Mouse (Mus musculus) left cerebral cortex, postnatal 36 days (tissue): ENCODE results near the gene Slc9a3r1. TPM values are rescaled to one million over a fixed set of nuclear protein-coding genes. Genes with fewer than 3 reads are reported as not detected.

ENCODE experiments used
- DNase-seq, 2 experiments: peaks; one replicate each; pipeline ENCODE4 v3.0.0; 2021 to 2022; ENCODE audit warnings: low spot score in 2 of 2, mixed read lengths in 1 of 2
- intact Hi-C: fragments of 180-260 bp; cut with DNase I; formaldehyde crosslinking; loops from one replicate; pipeline ENCODE4 v1.15.1; 2025
- total RNA-seq, 2 experiments: library from RNA; stranded (reverse); gene quantifications; 2 replicates each; pipeline ENCODE4 v1.2.3; 2021

Slc9a3r1 gene
- total RNA-seq, 2 experiments from 2014 or later: 76.4 to 82.8 TPM

- peak; percentile 55 to 66 for DNase-seq
- intact Hi-C loops: loop anchor here (1.0 kb wide), 1 partner anchor 21 kb away; no protein-coding TSS in a partner anchor
Observed at GRCm38 (mm10) chr11:115181913-115182638, 18.9 kb downstream of the Slc9a3r1 start.

DNA sequence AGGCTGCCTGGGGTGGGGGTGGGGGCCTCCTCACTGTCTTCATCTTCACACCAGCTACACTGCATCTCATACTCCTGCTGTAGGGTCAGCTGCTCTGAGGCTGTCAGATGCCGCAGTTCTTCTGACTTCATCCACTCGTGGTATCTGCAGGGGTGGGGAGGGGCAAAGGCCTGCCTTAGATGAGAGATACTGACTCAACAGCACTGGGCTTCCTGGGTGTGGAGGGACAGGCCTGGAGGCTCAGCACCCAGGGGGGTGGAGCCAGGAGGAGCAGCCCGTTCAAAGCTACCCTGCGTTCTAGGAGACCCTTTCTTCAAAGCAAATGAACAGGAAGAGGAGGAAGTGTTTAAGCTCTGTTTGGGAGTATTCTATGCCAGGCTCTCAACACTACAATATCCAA, 21.8 kb downstream of the Slc9a3r1 start:
- DNase-seq: no peak

DNA sequence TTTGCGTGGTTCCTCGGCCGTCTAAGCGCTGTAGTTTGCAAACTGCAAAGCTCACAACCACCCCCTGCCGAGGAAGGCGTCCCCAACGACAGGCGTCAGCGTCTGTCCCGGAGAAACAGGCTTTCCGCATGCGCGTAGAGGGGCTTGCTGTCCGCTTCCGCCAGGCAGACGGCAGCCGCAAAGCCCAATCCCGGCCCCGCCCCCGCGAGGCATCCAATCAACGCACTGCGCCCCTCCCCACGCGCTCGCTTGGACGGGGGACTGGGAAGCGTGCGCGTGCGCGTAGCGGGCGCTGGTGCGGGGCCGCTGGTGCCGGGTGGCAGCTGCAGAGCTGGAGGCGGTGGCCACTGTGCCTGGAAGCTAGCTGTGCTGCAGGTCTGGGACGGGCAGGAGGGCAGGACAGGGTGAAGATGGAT, 24.1 kb downstream of the Slc9a3r1 start, which contains the start of gene Tmem104:
TSS of gene Tmem104 (plus strand) at position 264 of the 416 bp plus-strand sequence.
- intact Hi-C loops: no loop called here
- peak; percentile 99 to 100 for DNase-seq

More for the DNA sequence above, 21.8 kb downstream of the Slc9a3r1 start:
- intact Hi-C loops: no loop called here

- no peak for DNase-seq
- intact Hi-C loops: no loop called here
Observed at GRCm38 (mm10) chr11:115187693-115188092, 24.6 kb downstream of the Slc9a3r1 start, which contains the start of gene Nat9. Nat9 (minus strand) TSS chr11:115187859.

GRCm38 (mm10) chr11:115188539-115189231, 25.5 kb downstream of the Slc9a3r1 start:
- DNase-seq: no peak
- intact Hi-C loops: no loop called here

- no peak for DNase-seq
- intact Hi-C loops: no loop called here
Observed at GRCm38 (mm10) chr11:115189304-115189703, 26.2 kb downstream of the Slc9a3r1 start.

GRCm38 (mm10) chr11:115192180-115192579, 29.0 kb downstream of the Slc9a3r1 start:
- no peak for DNase-seq
- intact Hi-C loops: no loop called here

GRCm38 (mm10) chr11:115194693-115195092, 31.6 kb downstream of the Slc9a3r1 start:
- DNase-seq: no peak
- intact Hi-C loops: no loop called here

DNA sequence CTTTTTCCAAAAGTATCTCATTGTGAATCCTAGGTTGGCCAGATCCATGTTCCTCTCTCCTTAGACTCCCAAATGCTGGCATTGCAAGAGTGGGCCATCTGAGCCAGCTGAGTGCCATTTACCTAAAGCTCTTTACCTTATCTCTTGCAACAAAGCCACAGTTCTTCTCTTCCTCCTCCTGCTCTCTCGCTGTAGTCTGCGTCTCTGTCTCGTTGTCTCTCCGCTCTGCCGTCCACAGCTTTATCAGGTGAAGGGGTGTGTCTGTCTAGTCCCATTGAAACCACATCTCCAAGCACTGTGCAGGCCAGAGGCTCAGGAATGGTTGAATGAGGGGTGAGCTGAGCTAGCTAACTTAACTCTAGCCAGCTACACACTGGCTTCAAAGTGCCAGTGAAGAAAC, 32.8 kb downstream of the Slc9a3r1 start:
- intact Hi-C loops: no loop called here
- DNase-seq: no peak

DNA sequence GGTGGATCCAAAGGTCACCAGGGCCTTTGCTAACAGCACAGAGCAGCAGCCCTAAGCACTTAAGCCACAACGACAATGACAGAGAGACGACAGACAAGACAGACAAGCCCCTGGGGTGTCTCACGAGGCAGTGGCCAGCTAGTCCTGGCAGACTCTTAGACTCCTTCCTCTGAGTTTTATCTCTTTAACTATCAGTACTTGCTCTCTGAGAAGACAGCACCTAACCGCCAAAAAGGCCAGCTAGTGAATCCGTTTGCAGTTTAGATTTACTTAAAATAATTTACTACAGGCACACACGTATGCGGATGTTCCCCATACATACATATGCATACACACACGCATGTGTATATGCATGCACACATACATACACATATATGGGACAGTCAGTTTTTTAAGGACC, 34.4 kb downstream of the Slc9a3r1 start:
- no peak for DNase-seq
- intact Hi-C loops: no loop called here

- intact Hi-C loops: no loop called here
Observed at GRCm38 (mm10) chr11:115198932-115199384, 35.8 kb downstream of the Slc9a3r1 start.

GRCm38 (mm10) chr11:115200520-115200919, 37.4 kb downstream of the Slc9a3r1 start:
- no peak for DNase-seq
- intact Hi-C loops: no loop called here

More at GRCm38 (mm10) chr11:115198932-115199384, 35.8 kb downstream of the Slc9a3r1 start:
- no peak for DNase-seq

GRCm38 (mm10) chr11:115202316-115202715, 39.2 kb downstream of the Slc9a3r1 start:
- intact Hi-C loops: loop anchor here (1.0 kb wide), 1 partner anchor 68 kb away; no protein-coding TSS in a partner anchor
- DNase-seq: peak; percentile 72 to 81

GRCm38 (mm10) chr11:115202756-115203155, 39.6 kb downstream of the Slc9a3r1 start:
- no peak for DNase-seq
- intact Hi-C loops: loop anchor here (1.0 kb wide), 1 partner anchor 68 kb away; no protein-coding TSS in a partner anchor

- no peak for DNase-seq
- intact Hi-C loops: no loop called here
Observed at GRCm38 (mm10) chr11:115208126-115208525, 45.0 kb downstream of the Slc9a3r1 start.

DNA sequence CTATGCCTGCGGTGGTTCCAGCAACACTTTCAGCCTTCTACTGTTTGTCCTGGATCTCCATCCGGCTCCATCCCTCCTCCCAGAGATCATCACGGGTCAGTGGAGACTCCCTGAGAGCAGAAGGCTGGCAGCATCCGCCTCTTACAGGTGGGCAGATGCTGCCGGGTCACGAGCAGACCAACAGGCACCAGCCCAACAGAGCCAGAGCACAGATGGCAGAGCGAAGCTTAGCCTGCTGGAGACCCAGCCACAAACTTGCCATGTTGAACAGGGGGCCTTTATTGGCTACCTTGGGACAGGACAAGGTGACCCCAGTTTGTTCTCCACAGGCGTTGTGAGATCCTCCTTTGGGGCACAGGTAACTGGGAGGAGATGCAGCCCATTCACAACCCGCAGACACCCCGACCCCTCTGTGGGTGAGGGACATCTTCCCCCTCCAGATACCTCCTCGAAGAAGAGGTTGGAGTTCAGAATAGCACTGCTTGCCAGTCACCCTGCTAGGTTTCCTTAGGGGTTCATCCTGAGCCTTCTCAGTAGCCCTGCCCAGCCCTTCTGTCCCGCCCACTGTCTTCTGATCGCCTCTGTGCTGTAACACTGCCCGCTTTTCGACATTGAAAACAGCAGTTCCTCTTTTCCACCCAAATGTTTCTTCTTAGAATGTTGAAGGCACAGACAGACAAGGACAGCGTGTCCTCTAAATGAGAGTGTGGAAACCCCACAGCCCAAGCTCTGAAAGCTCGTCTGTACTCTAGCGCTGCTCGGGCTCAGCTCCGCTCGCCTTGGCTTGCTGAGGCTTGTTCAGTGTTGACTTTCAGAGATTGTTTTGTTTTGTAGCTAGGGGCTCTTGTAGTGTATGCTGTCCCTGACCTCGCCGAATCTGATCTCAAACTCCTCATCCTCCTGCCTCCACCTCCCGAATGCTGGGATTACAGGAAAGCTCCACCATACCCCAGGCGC, 45.9 kb downstream of the Slc9a3r1 start:
- DNase-seq: no peak
- intact Hi-C loops: no loop called here

DNA sequence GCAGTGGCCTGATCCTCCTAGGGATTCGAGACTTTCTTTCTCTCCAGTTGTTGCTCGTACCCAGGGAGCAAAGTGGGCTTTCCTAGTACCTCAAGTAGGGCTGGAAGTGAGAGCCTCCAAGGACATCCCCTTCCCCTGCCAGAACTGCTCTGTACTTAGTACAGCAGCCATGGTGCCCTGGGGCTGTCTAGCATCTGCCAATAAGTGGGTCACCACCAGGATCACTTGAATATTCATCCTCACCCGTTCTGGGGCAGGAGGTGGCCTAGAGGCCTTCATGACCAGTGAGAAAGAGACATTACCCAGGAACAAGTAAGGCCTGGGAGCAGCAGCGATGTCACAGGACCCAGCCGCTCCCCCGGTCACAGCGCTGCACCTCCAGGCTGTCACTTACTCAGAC, 46.8 kb downstream of the Slc9a3r1 start:
- intact Hi-C loops: no loop called here
- no peak for DNase-seq

DNA sequence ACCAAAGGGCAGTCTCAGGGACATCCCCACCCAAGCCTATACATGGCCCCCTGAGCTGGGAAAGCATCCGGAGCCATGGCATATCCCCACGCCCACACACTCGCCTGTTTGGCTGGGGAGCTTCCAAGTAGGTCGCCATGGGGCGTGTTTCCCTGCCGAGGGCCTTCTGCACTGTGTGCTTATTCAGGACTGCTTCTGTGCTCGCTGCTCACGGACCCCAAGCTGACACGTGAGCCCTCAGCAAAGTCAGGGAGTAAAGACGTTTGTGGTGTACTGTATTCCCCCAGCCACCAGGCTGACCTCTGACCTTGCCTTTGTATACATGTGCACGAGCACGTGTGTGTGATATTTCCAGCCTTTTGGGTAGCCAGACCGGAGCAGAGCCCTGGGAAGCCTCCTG, 49.0 kb downstream of the Slc9a3r1 start:
- intact Hi-C loops: no loop called here
- DNase-seq: peak in 1 of 2 experiments; percentile 29

DNA sequence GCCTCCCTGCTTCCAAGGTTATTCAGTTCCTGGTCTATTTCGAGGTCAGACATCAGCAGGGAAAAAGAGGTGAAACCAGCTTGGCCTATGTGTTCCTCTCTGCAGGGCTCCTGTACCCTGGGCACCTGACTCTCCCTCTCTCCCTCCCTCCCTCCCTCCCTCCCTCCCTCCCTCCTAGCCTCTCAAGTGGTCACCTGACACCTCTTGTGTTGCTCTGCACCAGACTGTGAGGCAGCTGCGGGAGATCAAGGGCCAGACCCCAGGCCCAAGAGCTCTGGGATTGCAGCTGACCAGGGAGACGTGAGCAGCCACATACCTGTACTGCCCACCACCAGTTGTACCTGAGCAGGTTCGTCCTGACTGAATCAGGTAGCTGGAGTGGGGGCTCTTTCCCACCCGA, 52.0 kb downstream of the Slc9a3r1 start:
- intact Hi-C loops: no loop called here
- DNase-seq: no peak
